Mouse (Mus musculus): ENCODE results near the gene Magt1.
A peak's percentile ranks its signal among the peaks of the same experiment; 100 is the strongest.

The Magt1 gene

GRCm38 (mm10) chrX:105921421-105921820 is 90.3 kb downstream of the Magt1 start:
- peaks cover 17% of the 10 kb centered on the region for H3K36me3 ChIP-seq (ENCODE audit: insufficient read depth, low read length)
- no peaks in the 10 kb centered on the region for H3K27me3 ChIP-seq (ENCODE audit: insufficient read depth, low read length)
- H3K9me3 ChIP-seq (ENCODE audit: low read length), result no peaks in the 10 kb centered on the region
- peaks cover 29% of the 10 kb centered on the region; the same call in 1 of the 2 replicates for H3K4me1 ChIP-seq (replicated peaks; ENCODE audit: low read depth, low read length)
- no peak overlapping the region for H3K4me3 ChIP-seq (replicated peaks; ENCODE audit: low read length)
- TF ChIP-seq CTCF (conservative IDR thresholded peaks at IDR 0.05; ENCODE audit: low read length) (peak; percentile 24), POU5F1 (IDR thresholded peaks at IDR 0.05; ENCODE audit: borderline replicate concordance, low read length) (no peak), NANOG (IDR thresholded peaks at IDR 0.05; ENCODE audit: borderline replicate concordance, low read length) (no peak)

All from E14TG2a.4 (cell line).